In the genomic region with DNA sequence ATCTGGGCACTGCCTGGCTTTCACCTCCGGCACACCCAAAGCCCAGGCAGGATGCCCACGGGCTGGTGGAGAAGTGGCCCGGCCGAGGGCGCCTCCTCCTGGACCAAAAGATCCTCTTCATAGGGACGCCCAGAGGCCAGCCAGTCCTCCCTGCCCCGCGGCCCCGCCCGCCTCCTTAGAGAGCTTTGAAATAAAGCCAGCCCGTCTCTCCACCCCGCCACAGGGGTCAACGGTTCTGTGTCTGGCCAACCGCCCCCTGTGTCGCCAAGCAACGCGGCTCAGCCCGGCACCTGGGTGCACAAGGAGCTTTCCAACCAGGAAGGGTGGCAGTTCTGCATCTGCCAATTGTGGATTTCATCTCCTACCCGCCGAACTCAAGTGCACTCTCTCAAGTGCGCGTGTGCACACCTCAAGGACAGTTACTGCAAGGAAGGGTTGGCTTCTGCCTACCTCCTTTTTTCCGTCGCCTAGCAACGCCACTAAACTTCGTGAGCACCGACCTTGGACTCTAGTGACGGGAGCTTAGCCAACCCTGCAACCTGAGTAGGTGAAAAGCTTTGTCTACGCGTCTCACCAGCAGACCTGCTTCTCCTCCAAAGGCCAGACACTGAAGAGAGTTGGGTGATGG, we compare ENCODE assay signal across 9 mouse cellular contexts. TPM values are rescaled to one million over a fixed set of nuclear protein-coding genes. Genes with fewer than 3 reads are reported as not detected.
DNase-seq lines count a peak whose midpoint lies in the region; ATAC-seq and TF ChIP-seq lines count a peak whose summit lies in the region.
"Had no signal": no experiment of that assay in that cellular context is flagged by ENCODE, and none has a peak within 500 bp of the region (broad histone marks: within the 10 kb centered on the region; RNA-seq: fewer than 3 reads in every experiment).

Gm26661 (plus strand) TSS at position 56 of the 628 bp plus-strand sequence.

- H3K27me3 ChIP-seq in intestine, postnatal 0 days (replicated peaks; ENCODE audit: control insufficient read depth, insufficient read depth, low read length), result no peaks in the 10 kb centered on the region
- H3K27me3 ChIP-seq in liver, adult 2 months (ENCODE audit: control insufficient read depth, insufficient read depth, low read length), result no peaks in the 10 kb centered on the region
- no peaks in the 10 kb centered on the region for H3K27me3 ChIP-seq in midbrain, postnatal 0 days (ENCODE audit: insufficient read depth, low read length)
- H3K27me3 ChIP-seq in splenic B cell, adult 2 months (ENCODE audit: control insufficient read depth, insufficient read depth, low read length, poor library complexity, severe bottlenecking), result no peaks in the 10 kb centered on the region

- no peaks in the 10 kb centered on the region for H3K79me2 ChIP-seq in liver, adult 2 months (ENCODE audit: control insufficient read depth, insufficient read depth, low read length)

- H3K4me2 ChIP-seq in intestine, postnatal 0 days (replicated peaks; ENCODE audit: low read depth), result peak within 1 kb of the TSS; percentile 63
- peak within 1 kb of the TSS; percentile 91 for H3K4me2 ChIP-seq in midbrain, postnatal 0 days (ENCODE audit: low read depth, low read length, poor library complexity, severe bottlenecking)

- no peaks in the 10 kb centered on the region for H3K36me3 ChIP-seq in intestine, postnatal 0 days (ENCODE audit: control insufficient read depth, insufficient read depth)
- H3K36me3 ChIP-seq in liver, adult 2 months (ENCODE audit: control insufficient read depth, insufficient read depth, low read length), result no peaks in the 10 kb centered on the region
- H3K36me3 ChIP-seq in midbrain, postnatal 0 days (ENCODE audit: insufficient read depth, low read length), result no peaks in the 10 kb centered on the region
- no peaks in the 10 kb centered on the region for H3K36me3 ChIP-seq in splenic B cell, adult 2 months (ENCODE audit: control insufficient read depth, insufficient read depth, low read length, poor library complexity, severe bottlenecking)

- no peaks in the 10 kb centered on the region for H3K9me3 ChIP-seq in intestine, postnatal 0 days (ENCODE audit: control insufficient read depth)
- no peaks in the 10 kb centered on the region for H3K9me3 ChIP-seq in midbrain, postnatal 0 days (ENCODE audit: low read length)

- H3K4me3 ChIP-seq in layer of hippocampus, adult 2 months, result peak within 1 kb of the TSS; percentile 38
- peak within 1 kb of the TSS; percentile 32 for H3K4me3 ChIP-seq in intestine, postnatal 0 days (ENCODE audit: low read depth, low read length)
- peak within 1 kb of the TSS; percentile 4; the same call in 1 of the 2 replicates for H3K4me3 ChIP-seq in liver, adult 2 months (ENCODE audit: insufficient read depth, low read depth, low read length)
- H3K4me3 ChIP-seq in midbrain, postnatal 0 days (ENCODE audit: low read depth, low read length), result peak within 1 kb of the TSS; percentile 51

- no peak within 1 kb of the TSS for H3K27ac ChIP-seq in layer of hippocampus, adult 2 months
- H3K27ac ChIP-seq in intestine, postnatal 0 days (ENCODE audit: low read depth, low read length), result no peak within 1 kb of the TSS
- H3K27ac ChIP-seq in liver, adult 2 months (replicated peaks; ENCODE audit: insufficient read depth, low read depth, low read length), result no peak within 1 kb of the TSS
- peak within 1 kb of the TSS; percentile 43; the same call in 1 of the 2 replicates for H3K27ac ChIP-seq in midbrain, postnatal 0 days (ENCODE audit: low read depth, low read length)

- H3K4me1 ChIP-seq in intestine, postnatal 0 days (replicated peaks; ENCODE audit: control insufficient read depth, insufficient read depth, low read length), result no peaks in the 10 kb centered on the region
- peaks cover 4% of the 10 kb centered on the region for H3K4me1 ChIP-seq in liver, adult 2 months (ENCODE audit: control insufficient read depth, insufficient read depth, low read length)
- H3K4me1 ChIP-seq in midbrain, postnatal 0 days (ENCODE audit: insufficient read depth, low read length), result 0 out of 2 replicates have a peak, but pooled peaks cover 2% of the 10 kb centered on the region

- TF ChIP-seq POLR2A in liver, adult 2 months (IDR thresholded peaks at IDR 0.05; ENCODE audit: extremely low read depth, insufficient read depth, low read length), result no peak

- peak; percentile 58 for TF ChIP-seq CTCF in layer of hippocampus, adult 2 months (conservative IDR thresholded peaks at IDR 0.05)
- TF ChIP-seq CTCF in intestine, postnatal 0 days (IDR thresholded peaks at IDR 0.05; ENCODE audit: low read depth), result peak; percentile 64
- TF ChIP-seq CTCF in liver, adult 2 months (IDR thresholded peaks at IDR 0.05; ENCODE audit: low read depth, low read length), result peak; percentile 25; the same call in 1 of the 2 replicates
- peak; percentile 58 for TF ChIP-seq CTCF in midbrain, postnatal 0 days (IDR thresholded peaks at IDR 0.05)

- WGBS in intestine, postnatal 0 days, result 2% methylated on average over 30 of the region's 30 CpGs
- 4% methylated on average over 30 of the region's 30 CpGs for WGBS in liver, adult 2 months
- WGBS in midbrain, postnatal 0 days, result 1% methylated on average over 30 of the region's 30 CpGs

- peak; percentile 86 for ATAC-seq in intestine, postnatal 0 days
- ATAC-seq in midbrain, postnatal 0 days (ENCODE audit: low FRiP score), result peak; percentile 88

- no peak within 1 kb of the TSS for H3K9ac ChIP-seq in intestine, postnatal 0 days (ENCODE audit: low read depth, low read length)
- no peak within 1 kb of the TSS for H3K9ac ChIP-seq in liver, adult 2 months (ENCODE audit: low read depth, low read length)
- H3K9ac ChIP-seq in midbrain, postnatal 0 days (replicated peaks; ENCODE audit: low read length, poor library complexity, severe bottlenecking), result peak within 1 kb of the TSS; percentile 59

- DNase-seq in layer of hippocampus, adult 2 months (ENCODE audit: low spot score in 2 of 2), result no peak
- no peak for DNase-seq in layer of hippocampus, adult 9-10 months (ENCODE audit: low spot score)
- DNase-seq in embryo, embryonic 10 days (ENCODE audit: low spot score), result peak; percentile 75
- peak; percentile 42 to 44 for DNase-seq in heart, adult 18-20 months
- peak; percentile 53 for DNase-seq in liver, adult 2 months (ENCODE audit: extremely low read depth, low read depth, low spot score)
- peak; percentile 67 for DNase-seq in midbrain, postnatal 0 days (ENCODE audit: low spot score)
- peak; percentile 63 for DNase-seq in splenic B cell, adult 2 months (ENCODE audit: low read depth, low spot score)

RNA-seq across cellular contexts. Expression of gene Gm26661, which starts in this region (rescaled TPM):
- not detected for total RNA-seq in layer of hippocampus, adult 2 months (2021)
- not detected for total RNA-seq in heart, adult 18-20 months (2021)
- polyA plus RNA-seq in intestine, postnatal 0 days (2015; fragmentation: Nextera tagmentation; extraction: Ambion mirVana), result not detected in 2 replicates
- total RNA-seq in liver, adult 2 months (2014; rRNA removed), result not detected in 2 replicates
- polyA plus RNA-seq in liver, adult 2 months (2012; rRNA removed), result not detected in 2 replicates
- total RNA-seq in midbrain, postnatal 0 days (2014; rRNA removed), result not detected in 2 replicates
- 0.96 TPM in 1 of 2 replicates, not detected in the other for polyA plus RNA-seq in midbrain, postnatal 0 days (2015; fragmentation: Nextera tagmentation; extraction: Ambion mirVana)
- polyA plus RNA-seq: C2C12 had no signal

Comparison
In these comparisons a context has a peak if more than half of its experiments do, and no peak if none do; other contexts are left out.
1. Peak in DNase-seq in heart, adult 18-20 months; RNA of the gene not detected or under 1 TPM.
2. Peak in ATAC-seq, H3K4me3 ChIP-seq and H3K4me2 ChIP-seq in intestine, postnatal 0 days; RNA of the gene not detected or under 1 TPM.
3. Peak in DNase-seq and H3K4me3 ChIP-seq in liver, adult 2 months; RNA of the gene not detected or under 1 TPM.
4. Peak in DNase-seq, ATAC-seq, H3K4me3 ChIP-seq, H3K27ac ChIP-seq, H3K9ac ChIP-seq and H3K4me2 ChIP-seq in midbrain, postnatal 0 days; RNA of the gene not detected or under 1 TPM.
5. DNase-seq: peak in embryo, embryonic 10 days (single experiment) and splenic B cell, adult 2 months (single experiment); none in layer of hippocampus, adult 2 months (0 of 2) and layer of hippocampus, adult 9-10 months (single experiment).
6. Peak in every context shown above with its lines, with median percentiles within 50 percentile points of each other: H3K4me3 ChIP-seq and CTCF ChIP-seq.